Mouse (Mus musculus) CH12.LX (cell line): ENCODE data around the gene Dhcr7. TPM values are rescaled to one million over a fixed set of nuclear protein-coding genes. Genes with fewer than 3 reads are reported as not detected.

Experiments used
- DNase-seq: peaks from one replicate; pipeline ENCODE4 v3.0.0-alpha.2; 2013; ENCODE audit errors: extremely low read depth
- H3K27ac ChIP-seq: 2 replicates; pipeline ENCODE4 v1.5.1; 2012; ENCODE audit warnings: low read depth, mild to moderate bottlenecking, control low read depth, moderate library complexity; ENCODE audit not compliant: insufficient read depth
- H3K27me3 ChIP-seq: replicated peaks from 2 replicates; pipeline ENCODE3; 2012; ENCODE audit warnings: inconsistent platforms
- H3K36me3 ChIP-seq, 2 experiments: replicated peaks in 1 of 2; 2 replicates each; pipeline versions ENCODE3 to v1.6.1; 2012; ENCODE audit warnings: inconsistent platforms in 1 of 2, low read length in 1 of 2, mild to moderate bottlenecking in 1 of 2, mixed read lengths in 1 of 2, moderate library complexity in 1 of 2; ENCODE audit not compliant: control insufficient read depth in 1 of 2, insufficient read depth in 1 of 2
- H3K4me1 ChIP-seq, 2 experiments: 2 replicates each; pipeline ENCODE4 v1.6.1; 2012; ENCODE audit warnings: inconsistent platforms in 1 of 2, moderate library complexity in 1 of 2; ENCODE audit not compliant: insufficient read depth in 2 of 2, control insufficient read depth in 1 of 2
- H3K4me2 ChIP-seq: 2 replicates; pipeline ENCODE4 v1.6.1; 2012; ENCODE audit warnings: low read depth, mild to moderate bottlenecking, control low read depth; ENCODE audit not compliant: poor library complexity, insufficient read depth, severe bottlenecking
- H3K4me3 ChIP-seq, 3 experiments: fragments of 150-350 bp in 1 of 3; sonication (generic) in 1 of 3; replicated peaks in 1 of 3; 2 replicates each; pipeline versions ENCODE3 to v1.5.1; 2011 to 2012; ENCODE audit warnings: low read depth in 2 of 3, low read length in 2 of 3, mild to moderate bottlenecking in 2 of 3, moderate library complexity in 2 of 3, control low read depth in 1 of 3, improper control_type of control experiment in 1 of 3, inconsistent platforms in 1 of 3, mixed read lengths in 1 of 3; ENCODE audit not compliant: poor library complexity in 1 of 3
- H3K79me2 ChIP-seq: replicated peaks from 2 replicates; pipeline ENCODE4 v1.6.1; 2012; ENCODE audit warnings: mild to moderate bottlenecking, moderate library complexity; ENCODE audit not compliant: control insufficient read depth, poor library complexity, insufficient read depth, severe bottlenecking; ENCODE audit errors: extremely low read depth
- H3K9ac ChIP-seq: 2 replicates; pipeline ENCODE4 v1.6.1; 2012; ENCODE audit warnings: low read depth, mild to moderate bottlenecking, control low read depth, moderate library complexity; ENCODE audit not compliant: insufficient read depth
- H3K9me3 ChIP-seq: replicated peaks from 2 replicates; pipeline ENCODE3; 2012; ENCODE audit warnings: low read length, inconsistent platforms, mixed read lengths
- BHLHE40 ChIP-seq: IDR thresholded peaks from 2 replicates; pipeline ENCODE4 v1.6.1; 2011; ENCODE audit warnings: mild to moderate bottlenecking, low read depth, low read length, improper control_type of control experiment
- CHD1 ChIP-seq: IDR thresholded peaks from 2 replicates; pipeline ENCODE4 v1.6.1; 2012; ENCODE audit warnings: low read depth, low read length, improper control_type of control experiment, inconsistent platforms
- CTCF ChIP-seq, 2 experiments: IDR thresholded peaks in 1 of 2; conservative IDR thresholded peaks in 1 of 2; 2 replicates each; pipeline ENCODE4 v1.5.1; 2011 to 2012; ENCODE audit warnings: low read depth in 2 of 2, low read length in 2 of 2, improper control_type of control experiment in 1 of 2, inconsistent platforms in 1 of 2, mild to moderate bottlenecking in 1 of 2, moderate library complexity in 1 of 2
- E2F4 ChIP-seq: IDR thresholded peaks from 2 replicates; pipeline ENCODE4 v1.6.1; 2011; ENCODE audit warnings: low read depth, low read length, improper control_type of control experiment; ENCODE audit not compliant: insufficient replicate concordance
- ELF1 ChIP-seq: IDR thresholded peaks from 2 replicates; pipeline ENCODE4 v1.6.1; 2014; ENCODE audit warnings: low read depth, mild to moderate bottlenecking, inconsistent platforms, low read length, improper control_type of control experiment
- EP300 ChIP-seq: IDR thresholded peaks from 2 replicates; pipeline ENCODE4 v1.6.1; 2011; ENCODE audit warnings: low read length, improper control_type of control experiment
- ETS1 ChIP-seq: conservative IDR thresholded peaks from 2 replicates; pipeline ENCODE4 v1.6.1; 2012; ENCODE audit warnings: low read depth, mild to moderate bottlenecking, inconsistent platforms, low read length, improper control_type of control experiment, moderate library complexity
- GABPA ChIP-seq: IDR thresholded peaks from 2 replicates; pipeline ENCODE4 v1.6.1; 2012; ENCODE audit warnings: low read depth, low read length, improper control_type of control experiment, inconsistent platforms; ENCODE audit not compliant: insufficient replicate concordance
- HCFC1 ChIP-seq: IDR thresholded peaks from 2 replicates; pipeline ENCODE4 v1.6.1; 2012; ENCODE audit warnings: low read depth, mild to moderate bottlenecking, inconsistent platforms, low read length, improper control_type of control experiment
- IRF4 ChIP-seq: IDR thresholded peaks from 2 replicates; pipeline ENCODE4 v1.6.1; 2014; ENCODE audit warnings: low read depth, mild to moderate bottlenecking, inconsistent platforms, low read length, improper control_type of control experiment
- JUN ChIP-seq: IDR thresholded peaks from 2 replicates; pipeline ENCODE4 v1.6.1; 2011; ENCODE audit warnings: low read depth, mild to moderate bottlenecking, low read length, improper control_type of control experiment, moderate library complexity; ENCODE audit not compliant: insufficient read depth
- JUND ChIP-seq: conservative IDR thresholded peaks from 2 replicates; pipeline ENCODE4 v1.6.1; 2011; ENCODE audit warnings: low read depth, low read length, improper control_type of control experiment
- KAT2A ChIP-seq: IDR thresholded peaks from 2 replicates; pipeline ENCODE4 v1.6.1; 2012; ENCODE audit warnings: low read length, improper control_type of control experiment, inconsistent platforms; ENCODE audit not compliant: insufficient replicate concordance
- MAFK ChIP-seq: IDR thresholded peaks from 2 replicates; pipeline ENCODE4 v1.6.1; 2011; ENCODE audit warnings: low read length, improper control_type of control experiment; ENCODE audit not compliant: insufficient replicate concordance
- MAX ChIP-seq: IDR thresholded peaks from 2 replicates; pipeline ENCODE4 v1.6.1; 2011; ENCODE audit warnings: low read length, improper control_type of control experiment
- MEF2A ChIP-seq: IDR thresholded peaks from 2 replicates; pipeline ENCODE4 v1.6.1; 2014; ENCODE audit warnings: low read depth, mild to moderate bottlenecking, inconsistent platforms, low read length, improper control_type of control experiment, borderline replicate concordance
- MXI1 ChIP-seq: IDR thresholded peaks from 2 replicates; pipeline ENCODE4 v1.6.1; 2011; ENCODE audit warnings: mild to moderate bottlenecking, low read depth, low read length, improper control_type of control experiment
- MYC ChIP-seq: IDR thresholded peaks from 2 replicates; pipeline ENCODE4 v1.6.1; 2011; ENCODE audit warnings: low read depth, mild to moderate bottlenecking, improper control_type of control experiment, low read length
- NELFE ChIP-seq: IDR thresholded peaks from 2 replicates; pipeline ENCODE4 v1.6.1; 2011; ENCODE audit warnings: low read depth, low read length, improper control_type of control experiment
- NRF1 ChIP-seq: IDR thresholded peaks from 2 replicates; pipeline ENCODE4 v1.6.1; 2014; ENCODE audit warnings: low read depth, mild to moderate bottlenecking, inconsistent platforms, low read length, improper control_type of control experiment, moderate library complexity
- PAX5 ChIP-seq: IDR thresholded peaks from 2 replicates; pipeline ENCODE4 v1.6.1; 2012; ENCODE audit warnings: low read length, inconsistent platforms, mixed read lengths
- POLR2A ChIP-seq: IDR thresholded peaks from 2 replicates; pipeline ENCODE4 v1.6.1; 2011; ENCODE audit warnings: low read depth, mild to moderate bottlenecking, improper control_type of control experiment, low read length
- POLR2AphosphoS2 ChIP-seq: IDR thresholded peaks from 2 replicates; pipeline ENCODE4 v1.6.1; 2011; ENCODE audit warnings: low read depth, low read length, improper control_type of control experiment
- RAD21 ChIP-seq: IDR thresholded peaks from 2 replicates; pipeline ENCODE4 v1.6.1; 2011; ENCODE audit warnings: low read depth, mild to moderate bottlenecking, low read length, improper control_type of control experiment, moderate library complexity
- RCOR1 ChIP-seq: conservative IDR thresholded peaks from 2 replicates; pipeline ENCODE4 v1.6.1; 2012; ENCODE audit warnings: low read depth, mild to moderate bottlenecking, inconsistent platforms, low read length, improper control_type of control experiment
- SIN3A ChIP-seq: IDR thresholded peaks from 2 replicates; pipeline ENCODE4 v1.6.1; 2012; ENCODE audit warnings: low read length, improper control_type of control experiment, inconsistent platforms
- SMC3 ChIP-seq: IDR thresholded peaks from 2 replicates; pipeline ENCODE4 v1.6.1; 2011; ENCODE audit warnings: low read depth, low read length, improper control_type of control experiment
- TBP ChIP-seq: conservative IDR thresholded peaks from 2 replicates; pipeline ENCODE4 v1.6.1; 2011; ENCODE audit warnings: low read depth, low read length, improper control_type of control experiment
- TCF12 ChIP-seq: IDR thresholded peaks from 2 replicates; pipeline ENCODE4 v1.6.1; 2014; ENCODE audit warnings: low read depth, mild to moderate bottlenecking, inconsistent platforms, low read length, improper control_type of control experiment
- USF1 ChIP-seq: IDR thresholded peaks from 2 replicates; pipeline ENCODE4 v1.6.1; 2014; ENCODE audit warnings: low read depth, mild to moderate bottlenecking, inconsistent platforms, low read length, improper control_type of control experiment
- USF2 ChIP-seq: conservative IDR thresholded peaks from 2 replicates; pipeline ENCODE4 v1.6.1; 2011; ENCODE audit warnings: low read depth, low read length, improper control_type of control experiment
- ZKSCAN1 ChIP-seq: IDR thresholded peaks from 2 replicates; pipeline ENCODE4 v1.6.1; 2012; ENCODE audit warnings: low read depth, inconsistent platforms, low read length, improper control_type of control experiment, borderline replicate concordance
- ZMIZ1 ChIP-seq: IDR thresholded peaks from 2 replicates; pipeline ENCODE4 v1.6.1; 2012; ENCODE audit warnings: low read depth, mild to moderate bottlenecking, inconsistent platforms, low read length, improper control_type of control experiment
- ZNF384 ChIP-seq: IDR thresholded peaks from 2 replicates; pipeline ENCODE4 v1.6.1; 2012; ENCODE audit warnings: low read depth, low read length, improper control_type of control experiment, inconsistent platforms
- dilution Hi-C: fragments of 300-500 bp; cut with MboI; formaldehyde crosslinking; loops from 2 replicates; pipeline ENCODE4 v1.14.3; 2020; ENCODE audit warnings: low sequenced_read_pairs; ENCODE audit not compliant: extremely low pct_unique_long_range_greater_than_20kb, extremely low pct_ligation_motif_present
- in situ Hi-C: fragments of 300-500 bp; cut with MboI; formaldehyde crosslinking; loops from 3 replicates; pipeline ENCODE4 v1.14.3; 2019; ENCODE audit warnings: low sequenced_read_pairs, low pct_ligation_motif_present, low pct_unique_long_range_greater_than_20kb, mixed read lengths
- polyA plus RNA-seq: library from polyadenylated mRNA; unstranded; fragments of >175 nt; gene quantifications from 2 replicates; pipeline ENCODE4 v1.2.1, GENCODE M21; 2012; ENCODE audit warnings: low read depth; ENCODE audit not compliant: insufficient read length
- total RNA-seq, 2 experiments: library from RNA; depleted of rRNA; stranded (reverse); fragments of 300-350 nt in 1 of 2; fragments of >200 nt in 1 of 2; gene quantifications; 2 replicates each; pipeline ENCODE4 v1.2.3; 2012 to 2014

The Dhcr7 gene
- total and polyA plus RNA-seq, 3 experiments, result 18.1 to 60.3 (median 22.1) TPM

DNA sequence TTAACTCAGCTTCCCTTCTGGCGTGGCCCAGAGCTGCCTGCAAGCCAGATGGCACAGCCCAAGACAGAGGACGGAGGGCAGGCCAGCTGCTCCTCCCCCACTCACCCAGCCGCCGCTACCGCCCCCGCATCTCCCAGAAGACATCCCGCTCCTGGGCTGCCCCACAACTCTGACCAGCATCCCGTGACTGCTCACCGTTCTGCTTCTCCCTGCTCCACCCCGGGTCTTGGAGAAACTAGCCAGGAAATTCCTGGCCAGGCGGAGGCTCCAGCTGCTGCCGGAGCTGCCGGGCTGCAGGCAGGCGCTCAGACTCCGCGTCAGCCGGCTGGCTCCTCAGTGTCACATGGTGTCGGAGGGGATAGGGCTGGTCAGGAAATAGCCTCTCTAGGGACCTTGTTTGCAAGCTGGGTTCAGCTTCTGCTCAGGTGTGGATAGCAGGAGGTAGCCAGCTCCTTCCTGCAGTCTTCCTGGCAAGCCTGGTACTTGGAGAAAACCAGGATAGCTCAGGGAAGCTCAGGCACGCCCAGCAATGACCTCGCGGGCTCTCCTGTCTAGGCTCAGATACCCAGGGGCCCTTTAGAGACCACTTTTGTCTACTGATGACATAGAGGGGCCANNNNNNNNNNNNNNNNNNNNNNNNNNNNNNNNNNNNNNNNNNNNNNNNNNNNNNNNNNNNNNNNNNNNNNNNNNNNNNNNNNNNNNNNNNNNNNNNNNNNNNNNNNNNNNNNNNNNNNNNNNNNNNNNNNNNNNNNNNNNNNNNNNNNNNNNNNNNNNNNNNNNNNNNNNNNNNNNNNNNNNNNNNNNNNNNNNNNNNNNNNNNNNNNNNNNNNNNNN is 38.7 kb upstream of the Dhcr7 start, which contains the start of gene Mrgpre:
Mrgpre (minus strand) TSS at position 505 of the 834 bp plus-strand sequence.
- Histone ChIP-seq H3K79me2 (no peaks in the 10 kb centered on the region), H3K27ac (no peak within 1 kb of the TSS)
- TF ChIP-seq EP300, result no peak
- TF ChIP-seq KAT2A, result no peak
- peak; percentile 52; the same call in 1 of the 2 replicates for TF ChIP-seq MAX
- peak; percentile 44; the same call in 1 of the 2 replicates for TF ChIP-seq POLR2A
- TF ChIP-seq CTCF (conservative IDR thresholded peaks at IDR 0.05 in 1 of 2, IDR thresholded peaks at IDR 0.05 in 1 of 2; ENCODE audit: low read depth in 2 of 2, low read length in 2 of 2), result no peak
- no peak for TF ChIP-seq POLR2AphosphoS2
- TF ChIP-seq ELF1, result peak; percentile 52; the same call in 1 of the 2 replicates
- TF ChIP-seq TCF12, result 0 out of 2 replicates have a peak, but pooled peaks have one; percentile 39
- peak; percentile 26; the same call in 1 of the 2 replicates for TF ChIP-seq BHLHE40
- no peak for TF ChIP-seq RAD21
- no peak for TF ChIP-seq SMC3
- no peak for TF ChIP-seq IRF4
- peak; percentile 26 for TF ChIP-seq MXI1
- TF ChIP-seq MAFK, result no peak
- no peak for TF ChIP-seq JUN
- TF ChIP-seq USF1, result peak; percentile 64
- TF ChIP-seq ZNF384, result no peak
- no peak for TF ChIP-seq E2F4
- peak; percentile 46; the same call in 1 of the 2 replicates for TF ChIP-seq USF2
- no peak for TF ChIP-seq GABPA
- TF ChIP-seq NRF1, result no peak
- peak; percentile 42; the same call in 1 of the 2 replicates for TF ChIP-seq NELFE
- no peak for TF ChIP-seq ZMIZ1
- TF ChIP-seq ETS1, result no peak
- no peak for TF ChIP-seq HCFC1
- no peak for TF ChIP-seq TBP
- no peak for TF ChIP-seq MEF2A
- TF ChIP-seq ZKSCAN1, result no peak
- no peak for TF ChIP-seq RCOR1
- TF ChIP-seq PAX5, result no peak
- TF ChIP-seq MYC, result no peak
- no peak for TF ChIP-seq CHD1
- TF ChIP-seq SIN3A, result peak; percentile 14; the same call in 1 of the 2 replicates
- no peak for TF ChIP-seq JUND
- TF ChIP-seq, all 38 proteins: peak for 10
- peak; percentile 42 for DNase-seq
- Histone ChIP-seq H3K36me3 (peaks cover 4 to 20% of the 10 kb centered on the region in 2 experiments), H3K4me2 (peak within 1 kb of the TSS; percentile 63), H3K9me3 (no peaks in the 10 kb centered on the region), H3K27me3 (peaks cover 5% of the 10 kb centered on the region), H3K4me1 (peaks cover 13 to 31% of the 10 kb centered on the region in 2 experiments), H3K4me3 (peak within 1 kb of the TSS; percentile 50 to 69 (median 63)), H3K9ac (0 out of 2 replicates have a peak within 1 kb of the TSS, but pooled peaks have one; percentile 30)
- dilution Hi-C loops (no loop called here), in situ Hi-C loops (no loop called here)
